Mouse (Mus musculus) ES-Bruce4 (cell line): ENCODE data around the gene Tmem143.

Source experiments
- CTCF ChIP-seq: IDR thresholded peaks from one replicate; pipeline ENCODE4 v1.8.1; 2011; ENCODE audit warnings: low read depth, low read length
- EP300 ChIP-seq: IDR thresholded peaks from 2 replicates; pipeline ENCODE4 v1.6.1; 2011; ENCODE audit warnings: low read depth, low read length; ENCODE audit not compliant: insufficient read depth
- POLR2A ChIP-seq: IDR thresholded peaks from one replicate; pipeline ENCODE4 v1.8.1; 2011; ENCODE audit warnings: low read length; ENCODE audit not compliant: insufficient read depth

DNA sequence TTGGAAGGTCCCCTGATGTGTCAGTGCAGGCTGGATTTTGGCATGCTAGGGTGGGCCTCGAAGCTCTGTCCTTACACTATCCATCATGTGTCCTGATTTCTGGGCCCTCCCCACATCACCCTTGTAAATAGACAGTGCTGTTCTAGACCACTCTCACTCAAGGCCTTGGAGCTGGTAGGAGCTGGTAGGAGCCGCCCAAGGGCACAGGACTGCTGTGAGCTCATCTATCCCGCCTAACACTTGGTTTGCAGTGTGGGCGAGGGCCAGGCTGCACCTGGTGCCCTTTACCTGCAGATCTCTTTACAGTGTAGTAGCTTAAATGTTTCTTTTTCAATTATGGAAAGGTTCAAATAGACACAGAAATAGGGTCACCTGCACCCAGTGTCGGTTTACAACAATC, 18.3 kb downstream of the Tmem143 start:
- no peak for TF ChIP-seq POLR2A
- TF ChIP-seq CTCF: no peak
- no peak for TF ChIP-seq EP300
